Mouse (Mus musculus): Measurements from ENCODE around the gene Rpl29.

The Rpl29 gene

GRCm38 (mm10) chr9:106472321-106472720 is 43.1 kb downstream of the Rpl29 start:
- DNase-seq (ENCODE audit: extremely low read depth, low read depth, low spot score) = no peak

GRCm38 (mm10) chr9:106473081-106473752 is 44.0 kb downstream of the Rpl29 start:
- no peak for DNase-seq (ENCODE audit: extremely low read depth, low read depth, low spot score)

GRCm38 (mm10) chr9:106473753-106474105 is 44.5 kb downstream of the Rpl29 start:
- no peak for DNase-seq (ENCODE audit: extremely low read depth, low read depth, low spot score)

GRCm38 (mm10) chr9:106474456-106474855 is 45.2 kb downstream of the Rpl29 start:
- DNase-seq (ENCODE audit: extremely low read depth, low read depth, low spot score) = no peak

GRCm38 (mm10) chr9:106475046-106475445 is 45.8 kb downstream of the Rpl29 start:
- DNase-seq (ENCODE audit: extremely low read depth, low read depth, low spot score) = no peak

- no peak for DNase-seq (ENCODE audit: extremely low read depth, low read depth, low spot score)
These were observed 46.4 kb downstream of the Rpl29 start, which contains the start of gene Rrp9 for GRCm38 (mm10) chr9:106475663-106476001. Rrp9 (plus strand) TSS chr9:106475963.

GRCm38 (mm10) chr9:106476002-106476923 is 47.0 kb downstream of the Rpl29 start:
- no peak for DNase-seq (ENCODE audit: extremely low read depth, low read depth, low spot score)

- DNase-seq (ENCODE audit: extremely low read depth, low read depth, low spot score) = peak; percentile 95
These were observed 47.8 kb downstream of the Rpl29 start, which contains the start of gene Parp3 for GRCm38 (mm10) chr9:106476924-106477484. Parp3 (minus strand) TSS chr9:106476949.

- DNase-seq (ENCODE audit: extremely low read depth, low read depth, low spot score) = no peak
These were observed 48.4 kb downstream of the Rpl29 start for GRCm38 (mm10) chr9:106477649-106478048.

GRCm38 (mm10) chr9:106478101-106478500 is 48.8 kb downstream of the Rpl29 start:
- DNase-seq (ENCODE audit: extremely low read depth, low read depth, low spot score) = no peak

- no peak for DNase-seq (ENCODE audit: extremely low read depth, low read depth, low spot score)
These were observed 51.3 kb downstream of the Rpl29 start for GRCm38 (mm10) chr9:106480541-106480940.

- no peak for DNase-seq (ENCODE audit: extremely low read depth, low read depth, low spot score)
These were observed 51.8 kb downstream of the Rpl29 start for GRCm38 (mm10) chr9:106481075-106481474.

All from fat pad, adult 2 months (tissue).